Mouse (Mus musculus): ENCODE results near the gene March4. TPM values are rescaled to one million over a fixed set of nuclear protein-coding genes. Genes with fewer than 3 reads are reported as not detected.

Gene March4
- polyA plus RNA-seq, 1 experiment from 2014 or later = 0.92 TPM

Other genes starting within 250 kb of the March4 start
- 52.3 and 57.7 TPM in 2 replicates for gene Xrcc5, start 229.5 kb downstream of the March4 start, polyA plus RNA-seq (2014; fragmentation: Nextera tagmentation; extraction: Ambion mirVana)
- gene Smarcal1, start 46.3 kb upstream of the March4 start, polyA plus RNA-seq (2014; fragmentation: Nextera tagmentation; extraction: Ambion mirVana) = 30.9 and 33.4 TPM in 2 replicates
- not detected in 2 replicates for gene Ankar, start 163.6 kb upstream of the March4 start, polyA plus RNA-seq (2014; fragmentation: Nextera tagmentation; extraction: Ambion mirVana)
- gene Rpl37a, start 174.4 kb upstream of the March4 start, polyA plus RNA-seq (2014; fragmentation: Nextera tagmentation; extraction: Ambion mirVana) = 1,496 and 1,598 TPM in 2 replicates